Comparison of ENCODE assay signal across 8 mouse cellular contexts in the genomic region with DNA sequence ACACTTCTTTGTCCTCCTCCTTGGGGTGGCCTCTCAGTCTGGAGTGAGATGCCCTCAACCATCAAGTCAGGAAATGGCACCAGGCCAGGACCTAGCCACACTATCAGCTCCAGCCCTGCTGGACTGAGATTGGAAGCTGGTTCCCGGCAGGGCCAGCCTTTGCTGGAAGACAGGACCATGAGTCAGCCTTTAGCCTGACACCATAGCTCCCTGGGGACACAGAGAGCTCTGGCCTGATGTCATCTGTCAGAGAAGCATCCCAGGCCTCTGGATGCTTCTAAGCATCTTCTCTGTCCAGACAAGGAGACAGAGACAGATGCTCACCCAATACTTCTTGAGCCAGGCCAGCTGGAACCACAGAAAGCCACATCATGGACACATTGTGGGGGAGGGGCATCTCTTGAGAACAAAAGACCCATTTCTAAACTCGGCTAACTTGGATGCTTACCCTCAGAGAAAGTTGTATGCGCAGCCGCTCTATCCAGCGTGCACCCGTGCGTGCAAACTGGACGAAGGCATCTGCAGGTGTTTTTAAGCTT. TPM values are rescaled to one million over a fixed set of nuclear protein-coding genes. Genes with fewer than 3 reads are reported as not detected.
DNase-seq lines count a peak whose midpoint lies in the region; ATAC-seq and TF ChIP-seq lines count a peak whose summit lies in the region.

No protein-coding gene starts in this region.

- no peak overlapping the region for H3K9ac ChIP-seq in heart, adult 2 months (ENCODE audit: low read depth, low read length)

- TF ChIP-seq POLR2A in heart, adult 2 months (IDR thresholded peaks at IDR 0.05; ENCODE audit: insufficient read depth, low read depth, low read length): no peak

- peaks cover 46% of the 10 kb centered on the region for H3K27me3 ChIP-seq in E14TG2a.4 (ENCODE audit: insufficient read depth, low read length)
- H3K27me3 ChIP-seq in heart, adult 2 months (ENCODE audit: control insufficient read depth, insufficient read depth, low read length): peaks cover 8% of the 10 kb centered on the region; the same call in 1 of the 2 replicates

- no peaks in the 10 kb centered on the region for H3K79me2 ChIP-seq in heart, adult 2 months (replicated peaks; ENCODE audit: control insufficient read depth, insufficient read depth, low read length)

- no peak for TF ChIP-seq EP300 in heart, adult 2 months (IDR thresholded peaks at IDR 0.05; ENCODE audit: insufficient read depth, low read depth, low read length)

- no peak for TF ChIP-seq CTCF in E14TG2a.4 (conservative IDR thresholded peaks at IDR 0.05; ENCODE audit: low read length)
- no peak for TF ChIP-seq CTCF in heart, adult 2 months (IDR thresholded peaks at IDR 0.05)

- peaks cover 83% of the 10 kb centered on the region for H3K4me1 ChIP-seq in E14TG2a.4 (replicated peaks; ENCODE audit: low read depth, low read length)
- H3K4me1 ChIP-seq in heart, adult 2 months (ENCODE audit: control insufficient read depth, insufficient read depth, low read length): no peaks in the 10 kb centered on the region; the same call in 1 of the 2 replicates

- peak overlapping the region; percentile 29; the same call in 1 of the 2 replicates for H3K4me3 ChIP-seq in E14TG2a.4 (replicated peaks; ENCODE audit: low read length)
- no peak overlapping the region for H3K4me3 ChIP-seq in heart, adult 2 months

- 0 out of 2 replicates have a peak, but pooled peaks cover 5% of the 10 kb centered on the region for H3K36me3 ChIP-seq in E14TG2a.4 (ENCODE audit: insufficient read depth, low read length)
- no peaks in the 10 kb centered on the region for H3K36me3 ChIP-seq in heart, adult 2 months (ENCODE audit: control insufficient read depth, insufficient read depth, low read length)

- H3K9me3 ChIP-seq in E14TG2a.4 (ENCODE audit: low read length): no peaks in the 10 kb centered on the region

- H3K27ac ChIP-seq in heart, adult 2 months: no peak overlapping the region

- no peak for ATAC-seq in CD4-positive, CD25-positive, alpha-beta regulatory T cell, adult 4 months

- DNase-seq in kidney, postnatal 14 days: peak; percentile 23
- no peak for DNase-seq in kidney, adult 11 months
- DNase-seq in cerebellum, postnatal 10 days: peak; percentile 86 to 87
- DNase-seq in heart, adult 2 months: peak; percentile 57 to 62
- DNase-seq in mesoderm, embryonic 11.5 days (ENCODE audit: low read depth, low spot score): peak; percentile 70
- no peak for DNase-seq in right cerebral cortex, postnatal 36 days (ENCODE audit: low spot score in 2 of 2)

- intact Hi-C loops in heart, adult 2 months (cut with DNase I): no loop called here

- 53% methylated on average over 8 of the region's 8 CpGs for WGBS in heart, adult 2 months

RNA-seq across cellular contexts. Expression of a gene that starts 1.1 kb away (rescaled TPM):
- under 1 TPM in 1 of 2 experiments, not detected in 1; 0.59 TPM for total RNA-seq in heart, adult 2 months (2021)
- polyA plus RNA-seq in heart, adult 2 months (2012; rRNA removed): 4.6 and 6.2 TPM in 2 replicates
- 1 to 10 TPM in 1 of 2 experiments, not detected in 1; 1.2 TPM for polyA plus RNA-seq in CD4-positive, CD25-positive, alpha-beta regulatory T cell, adult 4 months (2017; shearing (Covaris generic))

RNA-seq across cellular contexts. Expression of a gene that starts 3.2 kb away (rescaled TPM):
- not detected for total RNA-seq in heart, adult 2 months (2021)
- not detected in 2 replicates for polyA plus RNA-seq in heart, adult 2 months (2012; rRNA removed)
- under 1 TPM in 1 of 2 experiments, not detected in 1; 0.17 TPM for polyA plus RNA-seq in CD4-positive, CD25-positive, alpha-beta regulatory T cell, adult 4 months (2017; shearing (Covaris generic))

RNA-seq across cellular contexts. Expression of a gene that starts 13.2 kb away (rescaled TPM):
- total RNA-seq in heart, adult 2 months (2021): 10 to 100 TPM; 56.4 to 63.4 TPM
- 48.1 and 54.7 TPM in 2 replicates for polyA plus RNA-seq in heart, adult 2 months (2012; rRNA removed)
- polyA plus RNA-seq in CD4-positive, CD25-positive, alpha-beta regulatory T cell, adult 4 months (2017; shearing (Covaris generic)): 10 to 100 TPM in 1 of 2 experiments, 1 to 10 TPM in 1; 6.9 to 14.2 TPM

RNA-seq across cellular contexts. Expression of a gene that starts 36.6 kb away (rescaled TPM):
- total RNA-seq in heart, adult 2 months (2021): 100 to 1,000 TPM; 125 to 134 TPM
- polyA plus RNA-seq in heart, adult 2 months (2012; rRNA removed): 137 and 147 TPM in 2 replicates
- 10 to 100 TPM; 83.1 to 91.9 TPM for polyA plus RNA-seq in CD4-positive, CD25-positive, alpha-beta regulatory T cell, adult 4 months (2017; shearing (Covaris generic))

Comparison
In these comparisons a context has a peak if more than half of its experiments do, and no peak if none do; other contexts are left out.
1. DNase-seq: peak in kidney, postnatal 14 days (single experiment), cerebellum, postnatal 10 days (2 of 2), heart, adult 2 months (2 of 2) and mesoderm, embryonic 11.5 days (single experiment); none in kidney, adult 11 months (single experiment) and right cerebral cortex, postnatal 36 days (0 of 2).